Mouse (Mus musculus) myocyte (in vitro differentiated cells): ENCODE measurements around the gene Olfr1412. TPM values are rescaled to one million over a fixed set of nuclear protein-coding genes. Genes with fewer than 3 reads are reported as not detected.
A peak's percentile ranks its signal among the peaks of the same experiment; 100 is the strongest.

Experiments
- H3K27me3 ChIP-seq: one replicate; pipeline ENCODE4 v1.6.1; 2011; ENCODE audit not compliant: control insufficient read depth, insufficient read depth, insufficient read length
- H3K36me3 ChIP-seq: one replicate; pipeline ENCODE4 v1.6.1; 2011; ENCODE audit not compliant: control insufficient read depth, insufficient read depth
- H3K4me2 ChIP-seq: one replicate; pipeline ENCODE4 v1.6.1; 2011; ENCODE audit warnings: low read depth, control low read depth
- H3K4me3 ChIP-seq: one replicate; pipeline ENCODE4 v1.5.1; 2011; ENCODE audit warnings: mild to moderate bottlenecking, control low read depth, moderate library complexity
- H3K79me2 ChIP-seq: one replicate; pipeline ENCODE4 v1.6.1; 2011; ENCODE audit not compliant: control insufficient read depth, insufficient read depth
- H3ac ChIP-seq: one replicate; pipeline ENCODE4 v1.6.1; 2011; ENCODE audit not compliant: control insufficient read depth, insufficient read length
- CEBPB ChIP-seq: IDR thresholded peaks from 2 replicates; pipeline ENCODE4 v1.6.1; 2011; ENCODE audit warnings: mild to moderate bottlenecking, moderate library complexity; ENCODE audit not compliant: poor library complexity, insufficient read depth, severe bottlenecking
- E2F4 ChIP-seq: IDR thresholded peaks from one replicate; pipeline ENCODE4 v1.6.1; 2011; ENCODE audit warnings: mild to moderate bottlenecking, control low read depth, moderate library complexity; ENCODE audit not compliant: insufficient read depth
- MAX ChIP-seq: IDR thresholded peaks from one replicate; pipeline ENCODE4 v1.6.1; 2011; ENCODE audit warnings: low read depth, mild to moderate bottlenecking, control low read depth
- MYOD1 ChIP-seq, 3 experiments: IDR thresholded peaks; one replicate each; pipeline ENCODE4 v1.6.1; 2011; ENCODE audit warnings: control low read depth in 2 of 3, low read depth in 2 of 3, mild to moderate bottlenecking in 2 of 3, moderate library complexity in 1 of 3; ENCODE audit not compliant: insufficient read length in 2 of 3, control insufficient read depth in 1 of 3
- MYOG ChIP-seq, 3 experiments: IDR thresholded peaks; one replicate each; pipeline ENCODE4 v1.6.1; 2011; ENCODE audit warnings: control low read depth in 2 of 3, low read depth in 2 of 3, mild to moderate bottlenecking in 2 of 3; ENCODE audit not compliant: insufficient read length in 2 of 3, control insufficient read depth in 1 of 3, insufficient read depth in 1 of 3
- POLR2A ChIP-seq: IDR thresholded peaks from one replicate; pipeline ENCODE4 v1.6.1; 2011; ENCODE audit warnings: low read depth, mild to moderate bottlenecking, control low read depth, moderate library complexity; ENCODE audit not compliant: insufficient read length
- POLR2AphosphoS2 ChIP-seq: IDR thresholded peaks from one replicate; pipeline ENCODE4 v1.6.1; 2011; ENCODE audit warnings: low read depth, control low read depth; ENCODE audit not compliant: insufficient read length
- REST ChIP-seq: IDR thresholded peaks from one replicate; pipeline ENCODE4 v1.6.1; 2011; ENCODE audit warnings: mild to moderate bottlenecking, control low read depth, moderate library complexity; ENCODE audit not compliant: insufficient read depth, insufficient read length
- SRF ChIP-seq: IDR thresholded peaks from one replicate; pipeline ENCODE4 v1.6.1; 2011; ENCODE audit warnings: low read depth; ENCODE audit not compliant: control insufficient read depth, insufficient read length
- TCF12 ChIP-seq: IDR thresholded peaks from one replicate; pipeline ENCODE4 v1.6.1; 2011; ENCODE audit warnings: mild to moderate bottlenecking, control low read depth; ENCODE audit not compliant: poor library complexity, insufficient read depth, severe bottlenecking
- TCF3 ChIP-seq: IDR thresholded peaks from one replicate; pipeline ENCODE4 v1.6.1; 2011; ENCODE audit warnings: low read depth, control low read depth; ENCODE audit not compliant: insufficient read length
- USF1 ChIP-seq: IDR thresholded peaks from one replicate; pipeline ENCODE4 v1.6.1; 2011; ENCODE audit warnings: low read depth, mild to moderate bottlenecking, control low read depth, moderate library complexity
- polyA plus RNA-seq: library from polyadenylated mRNA; unstranded; fragments of >200 nt; fragmentation: generic; extraction: Trizol; gene quantifications from one replicate; pipeline ENCODE4 v1.2.1, GENCODE M21; 2012; ENCODE audit warnings: missing spikeins

The Olfr1412 gene
- polyA plus RNA-seq, 1 experiment, result not detected

GRCm38 (mm10) chr1:92634976-92635599, 49.5 kb downstream of the Olfr1412 start:
- H3K36me3 ChIP-seq, result peaks cover 23% of the 10 kb centered on the region
- H3K27me3 ChIP-seq, result no peaks in the 10 kb centered on the region
- no peak overlapping the region for H3K4me3 ChIP-seq
- TF ChIP-seq SRF (no peak), E2F4 (no peak), MYOG (IDR thresholded peaks at IDR 0.05; ENCODE audit: control insufficient read depth in 1 of 3, insufficient read depth in 1 of 3, insufficient read length in 2 of 3, low read depth in 2 of 3) (no peak), POLR2AphosphoS2 (no peak), REST (no peak), TCF12 (no peak), TCF3 (no peak), CEBPB (no peak), MYOD1 (IDR thresholded peaks at IDR 0.05; ENCODE audit: control insufficient read depth in 1 of 3, insufficient read length in 2 of 3, low read depth in 2 of 3) (no peak), USF1 (no peak), POLR2A (no peak), MAX (no peak)
- no peak overlapping the region for H3K4me2 ChIP-seq
- H3ac ChIP-seq, result no peak overlapping the region
- H3K79me2 ChIP-seq, result peaks cover 6% of the 10 kb centered on the region

- Histone ChIP-seq H3K79me2 (peaks cover 16% of the 10 kb centered on the region), H3ac (no peak overlapping the region), H3K36me3 (peaks cover 23% of the 10 kb centered on the region), H3K27me3 (no peaks in the 10 kb centered on the region), H3K4me2 (no peak overlapping the region), H3K4me3 (no peak overlapping the region)
- TF ChIP-seq USF1, result no peak
- TF ChIP-seq MYOD1 (IDR thresholded peaks at IDR 0.05; ENCODE audit: control insufficient read depth in 1 of 3, insufficient read length in 2 of 3, low read depth in 2 of 3), result no peak
- no peak for TF ChIP-seq TCF3
- TF ChIP-seq CEBPB, result no peak
- no peak for TF ChIP-seq POLR2A
- TF ChIP-seq E2F4, result no peak
- TF ChIP-seq MAX, result no peak
- no peak for TF ChIP-seq SRF
- no peak for TF ChIP-seq REST
- no peak for TF ChIP-seq MYOG (IDR thresholded peaks at IDR 0.05; ENCODE audit: control insufficient read depth in 1 of 3, insufficient read depth in 1 of 3, insufficient read length in 2 of 3, low read depth in 2 of 3)
- TF ChIP-seq TCF12, result no peak
- TF ChIP-seq POLR2AphosphoS2, result no peak
These were observed 50.4 kb downstream of the Olfr1412 start for GRCm38 (mm10) chr1:92636015-92636414.

GRCm38 (mm10) chr1:92636676-92637075, 51.1 kb downstream of the Olfr1412 start:
- Histone ChIP-seq H3K4me2 (no peak overlapping the region), H3K27me3 (no peaks in the 10 kb centered on the region), H3K79me2 (peaks cover 21% of the 10 kb centered on the region), H3ac (no peak overlapping the region), H3K4me3 (no peak overlapping the region), H3K36me3 (peaks cover 23% of the 10 kb centered on the region)
- peak; percentile 23 for TF ChIP-seq POLR2A
- no peak for TF ChIP-seq TCF12

GRCm38 (mm10) chr1:92637501-92638172, 52.1 kb downstream of the Olfr1412 start:
- TF ChIP-seq USF1 (no peak), MYOG (IDR thresholded peaks at IDR 0.05; ENCODE audit: control insufficient read depth in 1 of 3, insufficient read depth in 1 of 3, insufficient read length in 2 of 3, low read depth in 2 of 3) (no peak), REST (no peak), CEBPB (no peak), TCF12 (no peak), MYOD1 (IDR thresholded peaks at IDR 0.05; ENCODE audit: control insufficient read depth in 1 of 3, insufficient read length in 2 of 3, low read depth in 2 of 3) (no peak), E2F4 (no peak), MAX (no peak), SRF (no peak), POLR2AphosphoS2 (no peak)
- Histone ChIP-seq H3ac (no peak overlapping the region), H3K4me3 (no peak overlapping the region), H3K79me2 (peaks cover 21% of the 10 kb centered on the region), H3K27me3 (no peaks in the 10 kb centered on the region), H3K36me3 (peaks cover 23% of the 10 kb centered on the region), H3K4me2 (no peak overlapping the region)

- Histone ChIP-seq H3K27me3 (no peaks in the 10 kb centered on the region), H3K36me3 (peaks cover 23% of the 10 kb centered on the region), H3ac (no peak overlapping the region), H3K4me3 (no peak overlapping the region), H3K79me2 (peaks cover 21% of the 10 kb centered on the region), H3K4me2 (no peak overlapping the region)
- TF ChIP-seq MYOG (IDR thresholded peaks at IDR 0.05; ENCODE audit: control insufficient read depth in 1 of 3, insufficient read depth in 1 of 3, insufficient read length in 2 of 3, low read depth in 2 of 3), result peak in 2 of 3 experiments; percentile 33 to 46
- TF ChIP-seq TCF3, result no peak
- TF ChIP-seq REST, result no peak
- no peak for TF ChIP-seq MAX
- peak in 2 of 3 experiments; percentile 42 to 62 for TF ChIP-seq MYOD1 (IDR thresholded peaks at IDR 0.05; ENCODE audit: control insufficient read depth in 1 of 3, insufficient read length in 2 of 3, low read depth in 2 of 3)
- no peak for TF ChIP-seq POLR2AphosphoS2
These were observed 52.6 kb downstream of the Olfr1412 start for GRCm38 (mm10) chr1:92638181-92638580.
